Mouse (Mus musculus) frontal cortex, adult 2 months (tissue): ENCODE results near the gene Mapk10. TPM values are rescaled to one million over a fixed set of nuclear protein-coding genes. Genes with fewer than 3 reads are reported as not detected.

ENCODE experiments used
- DNase-seq, 2 experiments: peaks; one replicate each; pipeline ENCODE4 v3.0.0; 2022; ENCODE audit warnings: low spot score in 1 of 2; ENCODE audit errors: extremely low spot score in 1 of 2
- polyA plus RNA-seq: library from polyadenylated mRNA; depleted of rRNA; stranded (reverse); fragments of >200 nt; gene quantifications from 2 replicates; pipeline ENCODE4 v1.2.3, GENCODE M21; 2012

Mapk10 gene
- polyA plus RNA-seq, 1 experiment: 124 TPM

GRCm38 (mm10) chr5:103167371-103167770 lies 43.8 kb downstream of the Mapk10 start:
- peak; percentile 60 to 68 for DNase-seq

DNA sequence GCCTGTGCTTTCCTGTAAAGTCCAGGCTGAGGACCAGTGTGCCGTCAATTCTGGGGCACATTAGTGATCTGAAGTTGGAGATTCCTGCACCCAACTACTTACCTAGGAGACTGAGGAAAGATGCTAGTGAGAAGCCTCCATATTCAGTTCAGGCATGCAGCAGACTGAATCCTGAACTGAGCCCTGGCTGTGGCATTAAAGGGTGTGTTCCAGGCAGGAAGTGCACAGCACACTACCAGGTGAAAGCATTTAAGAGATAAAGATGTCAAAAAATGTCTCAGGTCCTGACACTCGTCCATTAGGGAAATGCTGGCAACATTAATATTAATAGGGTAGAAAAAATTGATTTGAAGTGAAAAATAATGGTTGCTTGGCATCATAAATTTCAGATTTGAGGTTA lies 44.4 kb downstream of the Mapk10 start:
- no peak for DNase-seq

GRCm38 (mm10) chr5:103164022-103164421 lies 47.1 kb downstream of the Mapk10 start:
- no peak for DNase-seq

GRCm38 (mm10) chr5:103161574-103161973 lies 49.6 kb downstream of the Mapk10 start:
- no peak for DNase-seq

DNA sequence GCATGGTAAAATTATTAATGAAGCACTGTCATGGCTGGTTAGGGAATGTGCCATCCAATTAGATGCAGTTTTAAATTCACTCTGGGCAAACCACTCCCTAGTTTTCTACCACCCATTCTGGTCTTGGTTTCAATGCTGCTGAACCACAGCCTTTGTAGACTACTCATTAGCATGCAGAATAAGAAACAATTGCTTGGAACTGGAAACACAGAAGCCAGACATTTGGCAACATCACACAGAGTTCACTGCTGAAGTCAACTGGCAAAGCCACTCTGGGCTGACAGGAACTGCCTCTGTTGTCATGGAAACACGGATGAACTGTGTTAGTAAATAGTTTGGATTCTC lies 50.0 kb downstream of the Mapk10 start:
- DNase-seq: peak; percentile 49 to 67

- DNase-seq: no peak
These were observed 50.6 kb downstream of the Mapk10 start for GRCm38 (mm10) chr5:103160314-103161195.

DNA sequence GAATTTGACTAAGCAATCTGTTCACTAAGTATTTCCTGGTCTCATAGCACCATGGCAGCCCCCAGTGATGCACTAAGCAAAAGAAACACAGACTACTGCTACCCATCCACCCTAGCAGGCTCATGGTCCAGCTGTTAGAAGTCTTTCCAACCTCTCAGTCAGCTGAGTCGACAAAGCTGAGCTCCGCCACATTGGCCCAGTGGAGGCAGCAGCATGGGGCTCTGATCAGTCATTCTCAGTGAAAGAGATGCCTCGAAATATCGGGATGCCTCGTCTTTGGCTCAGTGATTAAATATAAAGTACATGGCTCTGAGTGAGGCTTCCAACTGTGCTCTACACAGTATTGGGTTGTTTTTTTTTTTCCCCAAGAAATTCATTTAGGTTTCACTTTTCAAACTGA lies 70.2 kb downstream of the Mapk10 start:
- no peak for DNase-seq

GRCm38 (mm10) chr5:103134839-103135238 lies 76.3 kb downstream of the Mapk10 start:
- peak in 1 of 2 experiments; percentile 53 for DNase-seq

- DNase-seq: no peak
These were observed 77.5 kb downstream of the Mapk10 start for GRCm38 (mm10) chr5:103133626-103134025.

- peak in 1 of 2 experiments; percentile 42 for DNase-seq
These were observed 78.3 kb downstream of the Mapk10 start for GRCm38 (mm10) chr5:103132814-103133213.

- no peak for DNase-seq
These were observed 91.5 kb downstream of the Mapk10 start for GRCm38 (mm10) chr5:103119618-103120017.

GRCm38 (mm10) chr5:103115571-103115970 lies 95.6 kb downstream of the Mapk10 start:
- DNase-seq: no peak

- DNase-seq: no peak
These were observed 98.7 kb downstream of the Mapk10 start for GRCm38 (mm10) chr5:103112471-103112870.

- no peak for DNase-seq
These were observed 101.7 kb downstream of the Mapk10 start for GRCm38 (mm10) chr5:103109409-103109808.

GRCm38 (mm10) chr5:103105441-103106414 lies 105.4 kb downstream of the Mapk10 start:
- DNase-seq: peak in 1 of 2 experiments; percentile 71

DNA sequence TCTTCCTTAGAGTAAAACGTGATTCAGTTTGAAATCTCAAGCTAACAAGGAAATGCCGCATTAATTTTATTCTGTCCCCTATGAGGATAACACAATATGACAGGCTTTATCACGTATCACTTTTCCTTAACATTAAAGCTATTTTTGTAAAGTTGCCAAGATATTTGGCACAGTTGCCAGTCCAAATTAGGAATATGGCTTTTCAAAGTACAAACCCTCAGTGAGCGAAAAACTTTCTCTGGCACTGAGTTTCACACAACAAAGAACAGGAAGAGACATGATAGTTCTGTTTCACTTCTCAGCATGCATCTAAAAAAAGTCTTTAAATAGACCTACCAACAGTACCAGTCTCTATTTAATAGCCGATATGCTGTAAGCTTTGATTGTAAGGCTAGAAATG lies 107.1 kb downstream of the Mapk10 start:
- peak in 1 of 2 experiments; percentile 35 for DNase-seq

GRCm38 (mm10) chr5:103102876-103103393 lies 108.2 kb downstream of the Mapk10 start:
- no peak for DNase-seq

GRCm38 (mm10) chr5:103102176-103102575 lies 109.0 kb downstream of the Mapk10 start:
- DNase-seq: no peak

DNA sequence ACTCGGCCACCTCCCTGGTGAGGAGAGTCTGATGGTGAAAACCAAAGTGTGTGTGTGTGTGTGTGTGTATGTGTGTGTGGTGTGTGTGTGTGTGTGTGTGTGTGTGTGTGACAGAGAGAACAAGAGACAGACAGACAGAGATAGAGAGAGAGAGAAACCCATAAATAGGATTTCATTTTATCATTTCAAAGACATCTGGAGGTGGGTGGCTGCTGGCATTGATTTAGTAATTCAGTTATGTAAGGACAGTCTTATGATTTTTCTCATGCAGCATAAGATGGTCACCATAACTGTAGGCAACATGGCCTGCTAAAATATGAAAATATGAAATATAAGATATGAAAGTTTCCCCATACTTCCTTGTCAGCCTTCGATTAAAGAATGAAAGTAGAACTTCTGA lies 117.0 kb downstream of the Mapk10 start:
- peak; percentile 39 to 80 for DNase-seq

GRCm38 (mm10) chr5:103085844-103086243 lies 125.3 kb downstream of the Mapk10 start:
- DNase-seq: no peak

- peak in 1 of 2 experiments; percentile 32 for DNase-seq
These were observed 135.7 kb downstream of the Mapk10 start for GRCm38 (mm10) chr5:103075451-103075850.
